Mouse (Mus musculus) kidney, embryonic 14.5 days (tissue): ENCODE data around the gene Gpr132. TPM values are rescaled to one million over a fixed set of nuclear protein-coding genes. Genes with fewer than 3 reads are reported as not detected.

Source experiments
- ATAC-seq: fragments of 200-750 bp; cut with Nextera tagmentation; 2 replicates; pipeline ENCODE4 v1.8.0; 2017; ENCODE audit warnings: moderate number of reproducible peaks, mild to moderate bottlenecking, moderate TSS enrichment, moderate library complexity; ENCODE audit not compliant: low FRiP score, low TSS enrichment
- H3K27ac ChIP-seq: fragments of 300-500 bp; sonication (generic); 2 replicates; pipeline ENCODE4 v1.5.1; 2014; ENCODE audit warnings: low read depth, mild to moderate bottlenecking, low read length, moderate library complexity, mixed read lengths
- H3K27me3 ChIP-seq: fragments of 300-500 bp; sonication (generic); 2 replicates; pipeline ENCODE4 v1.6.1; 2014; ENCODE audit warnings: mild to moderate bottlenecking, low read length; ENCODE audit not compliant: control insufficient read depth, insufficient read depth
- H3K36me3 ChIP-seq: fragments of 300-500 bp; sonication (generic); 2 replicates; pipeline ENCODE4 v1.6.1; 2014; ENCODE audit warnings: low read length, mixed read lengths; ENCODE audit not compliant: control insufficient read depth, insufficient read depth
- H3K4me1 ChIP-seq: fragments of 300-500 bp; sonication (generic); 2 replicates; pipeline ENCODE4 v1.6.1; 2014; ENCODE audit warnings: low read length, mixed read lengths; ENCODE audit not compliant: control insufficient read depth, insufficient read depth
- H3K4me2 ChIP-seq: fragments of 300-500 bp; sonication (generic); replicated peaks from 2 replicates; pipeline ENCODE4 v1.6.1; 2014; ENCODE audit warnings: low read depth, mild to moderate bottlenecking, low read length
- H3K4me3 ChIP-seq: fragments of 300-500 bp; sonication (generic); 2 replicates; pipeline ENCODE4 v1.5.1; 2014; ENCODE audit warnings: mild to moderate bottlenecking, low read length
- H3K9ac ChIP-seq: fragments of 300-500 bp; sonication (generic); 2 replicates; pipeline ENCODE4 v1.6.1; 2014; ENCODE audit warnings: low read depth, mild to moderate bottlenecking, low read length, moderate library complexity
- H3K9me3 ChIP-seq: fragments of 300-500 bp; sonication (generic); 2 replicates; pipeline ENCODE4 v1.6.1; 2016; ENCODE audit warnings: low read length; ENCODE audit not compliant: control insufficient read depth
- WGBS: fragments of 180-500 bp; shearing (Covaris S2); extraction: QIAGEN DNeasy Blood & Tissue Kit; methylation state at CpG from one replicate; pipeline ENCODE4 v1.1.7; 2014; 5-methylcytosine and 5-hydroxymethylcytosine counted together
- polyA plus RNA-seq: library from polyadenylated mRNA; unstranded; fragments of >200 nt; fragmentation: Nextera tagmentation; extraction: Ambion mirVana; gene quantifications from 2 replicates; pipeline ENCODE4 v1.2.1, GENCODE M21; 2014

The Gpr132 gene
- polyA plus RNA-seq, 1 experiment from 2014 or later, result 0.27 TPM

- H3K4me3 ChIP-seq, result no peak overlapping the region
- no peak for ATAC-seq
- no peak overlapping the region for H3K27ac ChIP-seq
- H3K4me1 ChIP-seq, result peaks cover 6% of the 10 kb centered on the region; the same call in 1 of the 2 replicates
- 77% methylated on average over 6 of the region's 6 CpGs for WGBS
- H3K9me3 ChIP-seq, result no peaks in the 10 kb centered on the region
- H3K4me2 ChIP-seq, result no peak overlapping the region
- H3K36me3 ChIP-seq, result no peaks in the 10 kb centered on the region
- H3K27me3 ChIP-seq, result peaks cover 27% of the 10 kb centered on the region
- H3K9ac ChIP-seq, result no peak overlapping the region
Observed at GRCm38 (mm10) chr12:112881301-112881815, 13.3 kb upstream of the Gpr132 start.

GRCm38 (mm10) chr12:112880661-112881060, 12.6 kb upstream of the Gpr132 start:
- H3K4me3 ChIP-seq, result no peak overlapping the region
- H3K9ac ChIP-seq, result no peak overlapping the region
- H3K27me3 ChIP-seq, result peaks cover 34% of the 10 kb centered on the region
- WGBS, result 81% methylated on average over 4 of the region's 4 CpGs
- ATAC-seq, result no peak
- peaks cover 10% of the 10 kb centered on the region; the same call in 1 of the 2 replicates for H3K4me1 ChIP-seq
- no peaks in the 10 kb centered on the region for H3K36me3 ChIP-seq
- H3K4me2 ChIP-seq, result no peak overlapping the region
- no peak overlapping the region for H3K27ac ChIP-seq
- H3K9me3 ChIP-seq, result no peaks in the 10 kb centered on the region

GRCm38 (mm10) chr12:112879731-112880130, 11.7 kb upstream of the Gpr132 start:
- no peak overlapping the region for H3K4me3 ChIP-seq
- no peak overlapping the region for H3K4me2 ChIP-seq
- H3K4me1 ChIP-seq, result peaks cover 10% of the 10 kb centered on the region; the same call in 1 of the 2 replicates
- H3K9me3 ChIP-seq, result no peaks in the 10 kb centered on the region
- H3K27ac ChIP-seq, result no peak overlapping the region
- peaks cover 43% of the 10 kb centered on the region for H3K27me3 ChIP-seq
- ATAC-seq, result no peak
- 81% methylated on average over 5 of the region's 5 CpGs for WGBS
- no peak overlapping the region for H3K9ac ChIP-seq
- H3K36me3 ChIP-seq, result no peaks in the 10 kb centered on the region

GRCm38 (mm10) chr12:112877607-112878020, 9.6 kb upstream of the Gpr132 start:
- peaks cover 16% of the 10 kb centered on the region for H3K4me1 ChIP-seq
- H3K9ac ChIP-seq, result peak overlapping the region; percentile 48; the same call in 1 of the 2 replicates
- ATAC-seq, result no peak
- WGBS, result under 1% methylated on average over 37 of the region's 37 CpGs
- H3K4me2 ChIP-seq, result peak overlapping the region; percentile 78
- H3K36me3 ChIP-seq, result no peaks in the 10 kb centered on the region
- H3K4me3 ChIP-seq, result peak overlapping the region; percentile 42
- H3K9me3 ChIP-seq, result no peaks in the 10 kb centered on the region
- peaks cover 55% of the 10 kb centered on the region for H3K27me3 ChIP-seq
- H3K27ac ChIP-seq, result no peak overlapping the region

GRCm38 (mm10) chr12:112877073-112877576, 9.1 kb upstream of the Gpr132 start:
- peaks cover 16% of the 10 kb centered on the region for H3K4me1 ChIP-seq
- H3K27me3 ChIP-seq, result peaks cover 55% of the 10 kb centered on the region
- peak overlapping the region; percentile 48; the same call in 1 of the 2 replicates for H3K9ac ChIP-seq
- no peaks in the 10 kb centered on the region for H3K9me3 ChIP-seq
- 4% methylated on average over 17 of the region's 17 CpGs for WGBS
- no peaks in the 10 kb centered on the region for H3K36me3 ChIP-seq
- peak overlapping the region; percentile 78 for H3K4me2 ChIP-seq
- H3K27ac ChIP-seq, result no peak overlapping the region
- ATAC-seq, result no peak
- H3K4me3 ChIP-seq, result peak overlapping the region; percentile 42

- H3K9ac ChIP-seq, result peak overlapping the region; percentile 34; the same call in 1 of the 2 replicates
- H3K36me3 ChIP-seq, result no peaks in the 10 kb centered on the region
- peaks cover 16% of the 10 kb centered on the region for H3K4me1 ChIP-seq
- 5% methylated on average over 28 of the region's 28 CpGs for WGBS
- H3K4me2 ChIP-seq, result peak overlapping the region; percentile 78
- H3K9me3 ChIP-seq, result no peaks in the 10 kb centered on the region
- H3K27me3 ChIP-seq, result peaks cover 55% of the 10 kb centered on the region
- H3K27ac ChIP-seq, result no peak overlapping the region
- H3K4me3 ChIP-seq, result peak overlapping the region; percentile 13
- peak; percentile 21; the same call in 1 of the 2 replicates for ATAC-seq
Observed at GRCm38 (mm10) chr12:112876332-112877072, 8.5 kb upstream of the Gpr132 start.

GRCm38 (mm10) chr12:112875225-112876013, 7.4 kb upstream of the Gpr132 start:
- no peak overlapping the region for H3K4me2 ChIP-seq
- H3K36me3 ChIP-seq, result no peaks in the 10 kb centered on the region
- no peak overlapping the region for H3K4me3 ChIP-seq
- WGBS, result 25% methylated on average over 16 of the region's 16 CpGs
- no peak overlapping the region for H3K27ac ChIP-seq
- no peaks in the 10 kb centered on the region for H3K9me3 ChIP-seq
- no peak overlapping the region for H3K9ac ChIP-seq
- peaks cover 17% of the 10 kb centered on the region for H3K4me1 ChIP-seq
- peak; percentile 68 for ATAC-seq
- peaks cover 59% of the 10 kb centered on the region for H3K27me3 ChIP-seq

GRCm38 (mm10) chr12:112874199-112874598, 6.2 kb upstream of the Gpr132 start:
- Histone ChIP-seq H3K27me3 (peaks cover 59% of the 10 kb centered on the region), H3K27ac (no peak overlapping the region), H3K4me3 (peak overlapping the region; percentile 29), H3K4me2 (peak overlapping the region; percentile 52), H3K4me1 (peaks cover 26% of the 10 kb centered on the region), H3K9ac (peak overlapping the region; percentile 47), H3K36me3 (no peaks in the 10 kb centered on the region), H3K9me3 (no peaks in the 10 kb centered on the region)
- 12% methylated on average over 22 of the region's 22 CpGs for WGBS
- 0 out of 2 replicates have a peak, but pooled peaks have one; percentile 2 for ATAC-seq
